Mouse (Mus musculus): ENCODE measurements around the gene Smoc1. TPM values are rescaled to one million over a fixed set of nuclear protein-coding genes. Genes with fewer than 3 reads are reported as not detected.

The Smoc1 gene
- total and polyA plus RNA-seq, 3 experiments, result 4.8 to 8.0 (median 6.2) TPM

DNA sequence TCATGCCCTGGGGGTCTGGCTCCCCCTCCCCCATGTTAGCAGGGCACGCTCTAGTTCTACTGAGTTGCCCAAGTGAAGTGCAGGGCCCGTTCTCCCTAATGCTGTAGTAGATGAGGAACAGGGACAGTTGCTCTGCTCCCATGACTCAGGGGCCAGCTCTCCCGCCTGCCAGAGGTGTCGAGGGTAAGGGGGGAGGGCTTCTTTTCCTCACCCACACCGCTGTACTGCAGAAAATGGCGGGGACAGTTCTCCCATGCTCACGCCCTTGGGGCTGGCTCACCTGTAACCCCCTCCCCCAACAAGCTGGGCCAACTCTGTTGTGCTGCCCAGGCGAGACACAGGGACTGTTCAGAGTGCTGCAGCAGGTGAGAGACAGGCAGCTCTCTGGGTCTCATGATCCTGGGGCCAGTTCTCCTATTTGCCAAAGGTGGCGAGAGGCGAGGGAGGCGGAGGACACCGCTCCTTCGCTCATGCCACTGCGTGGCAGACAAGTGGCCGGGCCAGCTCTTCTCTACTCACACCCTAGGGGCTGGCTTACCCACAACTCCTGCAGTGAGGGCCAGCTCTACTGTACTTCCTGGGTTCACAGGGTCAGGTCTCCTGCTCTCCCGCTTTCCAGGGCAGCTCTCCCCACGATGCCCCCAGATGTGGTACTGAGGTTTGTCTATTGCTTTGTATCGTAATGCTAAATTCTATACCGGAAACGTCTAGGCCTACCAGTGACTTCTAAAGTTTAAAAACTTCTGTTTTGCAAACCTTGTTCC is 7.9 kb upstream of the Smoc1 start:
- no peak overlapping the region for H3K4me3 ChIP-seq
- WGBS, result 75% methylated on average over 20 of the region's 20 CpGs
- H3K27ac ChIP-seq, result no peak overlapping the region
- no peaks in the 10 kb centered on the region for H3K79me2 ChIP-seq (replicated peaks; ENCODE audit: control insufficient read depth, insufficient read depth, low read length)
- no peak overlapping the region for H3K9ac ChIP-seq (ENCODE audit: low read depth, low read length)
- no peaks in the 10 kb centered on the region for H3K27me3 ChIP-seq (ENCODE audit: control insufficient read depth, insufficient read depth, low read length)
- DNase-seq, result no peak
- no peaks in the 10 kb centered on the region for H3K4me1 ChIP-seq (ENCODE audit: control insufficient read depth, insufficient read depth, low read length)
- TF ChIP-seq CTCF (IDR thresholded peaks at IDR 0.05), result no peak
- TF ChIP-seq EP300 (IDR thresholded peaks at IDR 0.05; ENCODE audit: insufficient read depth, low read depth, low read length), result no peak
- no peak for TF ChIP-seq POLR2A (IDR thresholded peaks at IDR 0.05; ENCODE audit: insufficient read depth, low read depth, low read length)
- intact Hi-C loops (cut with DNase I), result no loop called here
- no peaks in the 10 kb centered on the region for H3K36me3 ChIP-seq (ENCODE audit: control insufficient read depth, insufficient read depth, low read length)

DNA sequence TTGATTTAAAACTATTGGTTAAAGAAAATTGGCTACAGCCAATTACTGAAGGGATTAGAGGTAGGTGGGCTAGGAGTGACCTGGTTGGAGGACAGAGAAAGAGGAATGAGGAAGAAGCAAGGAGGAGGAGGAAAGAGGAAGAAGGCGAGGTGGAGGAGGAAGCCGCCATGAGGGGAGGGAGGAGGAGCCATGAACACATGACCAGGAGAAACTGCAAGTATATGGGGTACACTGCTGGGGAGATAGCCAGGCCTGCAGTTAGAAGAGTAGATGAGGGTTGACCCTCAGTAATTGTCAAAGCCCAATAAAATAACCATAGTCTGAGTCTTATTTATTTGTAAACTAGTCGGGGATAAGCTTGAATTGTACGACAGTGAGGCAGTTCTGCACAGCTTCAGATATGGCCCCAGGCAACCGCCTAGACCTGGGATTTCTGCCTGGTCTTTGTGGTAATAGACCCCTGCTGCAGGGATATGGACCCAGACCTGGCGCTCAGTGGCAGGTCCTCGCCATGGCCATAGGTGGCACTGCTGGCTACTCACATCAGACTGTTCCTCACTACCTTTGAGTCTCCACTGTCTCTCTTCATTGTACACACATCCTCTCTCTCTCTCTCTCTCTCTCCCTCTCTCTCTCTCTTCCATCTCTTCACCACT is 7.2 kb upstream of the Smoc1 start:
- intact Hi-C loops (cut with DNase I), result no loop called here
- H3K79me2 ChIP-seq (replicated peaks; ENCODE audit: control insufficient read depth, insufficient read depth, low read length), result no peaks in the 10 kb centered on the region
- H3K4me1 ChIP-seq (ENCODE audit: control insufficient read depth, insufficient read depth, low read length), result no peaks in the 10 kb centered on the region
- no peak overlapping the region for H3K9ac ChIP-seq (ENCODE audit: low read depth, low read length)
- no peaks in the 10 kb centered on the region; the same call in 1 of the 2 replicates for H3K27me3 ChIP-seq (ENCODE audit: control insufficient read depth, insufficient read depth, low read length)
- no peak overlapping the region for H3K27ac ChIP-seq
- WGBS, result 85% methylated on average over 7 of the region's 7 CpGs
- H3K36me3 ChIP-seq (ENCODE audit: control insufficient read depth, insufficient read depth, low read length), result no peaks in the 10 kb centered on the region
- no peak for DNase-seq
- H3K4me3 ChIP-seq, result no peak overlapping the region
- TF ChIP-seq CTCF (IDR thresholded peaks at IDR 0.05), result no peak
- no peak for TF ChIP-seq EP300 (IDR thresholded peaks at IDR 0.05; ENCODE audit: insufficient read depth, low read depth, low read length)
- TF ChIP-seq POLR2A (IDR thresholded peaks at IDR 0.05; ENCODE audit: insufficient read depth, low read depth, low read length), result no peak

DNA sequence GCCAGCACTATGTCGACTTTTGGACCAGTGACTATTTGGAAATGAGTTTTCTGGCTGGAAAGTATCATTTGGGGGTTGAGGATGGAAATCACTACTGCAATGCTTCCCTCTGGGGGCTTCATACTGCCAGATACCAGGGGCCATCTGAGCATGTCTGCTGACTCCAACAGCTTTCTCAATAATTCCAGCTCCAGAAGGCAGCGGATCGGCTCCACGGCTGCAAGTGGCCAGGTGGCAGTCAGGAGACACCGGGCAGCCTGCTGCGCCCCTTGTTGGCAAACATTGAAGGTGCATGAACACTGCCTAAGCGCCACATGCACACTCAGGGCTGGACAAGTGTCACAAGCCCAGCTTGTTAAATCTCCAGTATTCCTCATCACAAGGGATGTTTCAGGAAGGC is 2.2 kb upstream of the Smoc1 start:
- Histone ChIP-seq H3K4me1 (ENCODE audit: control insufficient read depth, insufficient read depth, low read length) (no peaks in the 10 kb centered on the region), H3K9ac (ENCODE audit: low read depth, low read length) (no peak overlapping the region), H3K4me3 (no peak overlapping the region), H3K36me3 (ENCODE audit: control insufficient read depth, insufficient read depth, low read length) (no peaks in the 10 kb centered on the region), H3K79me2 (replicated peaks; ENCODE audit: control insufficient read depth, insufficient read depth, low read length) (no peaks in the 10 kb centered on the region), H3K27ac (no peak overlapping the region), H3K27me3 (ENCODE audit: control insufficient read depth, insufficient read depth, low read length) (peaks cover 7% of the 10 kb centered on the region)
- TF ChIP-seq CTCF (IDR thresholded peaks at IDR 0.05), result no peak
- TF ChIP-seq POLR2A (IDR thresholded peaks at IDR 0.05; ENCODE audit: insufficient read depth, low read depth, low read length), result no peak
- TF ChIP-seq EP300 (IDR thresholded peaks at IDR 0.05; ENCODE audit: insufficient read depth, low read depth, low read length), result no peak
- intact Hi-C loops (cut with DNase I), result no loop called here
- 76% methylated on average over 7 of the region's 7 CpGs for WGBS
- peak in 1 of 2 experiments; percentile 16 for DNase-seq

DNA sequence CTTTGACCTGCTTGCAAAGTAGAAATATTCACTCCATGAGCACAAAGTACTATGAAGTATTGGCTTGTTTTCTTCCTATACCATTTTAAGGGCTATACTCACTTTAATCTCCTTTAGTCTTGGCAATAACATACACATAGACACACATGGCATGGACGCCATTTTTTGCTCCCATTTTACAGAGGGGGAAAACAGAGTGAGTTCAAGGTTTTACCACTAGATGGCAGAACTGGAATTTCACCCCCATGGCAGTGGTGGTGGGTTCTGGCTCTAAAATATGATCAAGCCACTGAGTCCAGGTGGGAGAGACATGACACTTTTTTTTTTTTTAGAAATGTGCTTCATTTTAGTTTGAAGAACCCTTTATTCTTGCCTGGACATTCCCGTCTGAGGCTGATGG is 1.6 kb upstream of the Smoc1 start:
- H3K79me2 ChIP-seq (replicated peaks; ENCODE audit: control insufficient read depth, insufficient read depth, low read length), result no peaks in the 10 kb centered on the region
- no peaks in the 10 kb centered on the region for H3K4me1 ChIP-seq (ENCODE audit: control insufficient read depth, insufficient read depth, low read length)
- TF ChIP-seq CTCF (IDR thresholded peaks at IDR 0.05) (0 out of 2 replicates have a peak, but pooled peaks have one; percentile 25), EP300 (IDR thresholded peaks at IDR 0.05; ENCODE audit: insufficient read depth, low read depth, low read length) (no peak)
- H3K27ac ChIP-seq, result no peak overlapping the region
- H3K9ac ChIP-seq (ENCODE audit: low read depth, low read length), result no peak overlapping the region
- no peaks in the 10 kb centered on the region for H3K36me3 ChIP-seq (ENCODE audit: control insufficient read depth, insufficient read depth, low read length)
- H3K27me3 ChIP-seq (ENCODE audit: control insufficient read depth, insufficient read depth, low read length), result peaks cover 7% of the 10 kb centered on the region
- intact Hi-C loops (cut with DNase I), result no loop called here
- no peak for DNase-seq
- H3K4me3 ChIP-seq, result no peak overlapping the region
- WGBS, result 60% methylated on average over 2 of the region's 2 CpGs

DNA sequence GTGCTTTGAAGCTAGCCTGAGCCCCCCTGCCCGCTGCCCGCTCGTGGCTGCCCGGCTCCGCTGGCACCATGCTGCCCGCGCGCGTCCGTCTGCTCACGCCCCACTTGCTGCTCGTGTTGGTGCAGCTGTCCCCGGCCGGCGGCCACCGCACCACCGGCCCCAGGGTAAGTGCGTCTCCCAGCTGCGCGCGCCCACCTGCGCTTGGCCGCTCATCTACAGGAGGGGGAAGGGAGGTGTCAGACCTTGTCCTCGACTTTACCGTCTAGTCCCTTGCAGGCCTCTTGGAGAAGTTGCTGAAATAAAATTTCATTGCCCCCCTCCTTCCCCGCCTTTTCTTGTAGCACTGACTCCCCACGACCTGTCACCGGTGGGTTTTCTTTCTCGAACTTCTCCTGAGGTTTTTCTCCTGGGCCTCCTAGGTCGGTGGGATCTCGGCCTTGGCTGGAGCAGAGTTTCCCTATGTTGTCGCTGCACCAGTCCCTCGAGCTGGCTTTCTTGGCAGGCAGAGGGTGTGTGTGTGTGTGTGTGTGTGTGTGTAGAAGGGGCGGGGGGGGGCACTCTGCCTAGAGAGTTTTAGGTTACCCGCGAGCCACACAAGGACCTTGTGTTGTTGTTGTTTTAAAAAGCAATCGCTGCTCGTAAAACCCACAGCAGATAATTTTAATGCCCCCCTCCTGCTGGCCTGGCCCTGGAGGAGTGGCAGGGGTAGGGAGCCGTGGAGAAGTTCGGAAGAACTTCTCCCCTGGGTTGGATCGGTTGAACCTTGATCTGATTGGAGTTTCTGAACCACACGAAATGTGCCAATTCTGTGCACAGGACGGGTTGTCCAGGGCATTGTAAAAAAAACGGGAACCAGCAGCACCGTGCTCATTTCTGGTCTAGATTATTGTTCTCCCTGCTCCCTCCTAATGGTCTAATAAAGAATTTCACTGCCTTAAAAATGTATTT is 661 bp downstream of the Smoc1 start:
- whole genome bisulfite sequencing, result 7% methylated on average over 45 of the region's 45 CpGs
- H3K4me1 ChIP-seq (ENCODE audit: control insufficient read depth, insufficient read depth, low read length), result no peaks in the 10 kb centered on the region
- H3K9ac ChIP-seq (ENCODE audit: low read depth, low read length), result peak overlapping the region; percentile 52; the same call in 1 of the 2 replicates
- no peak overlapping the region for H3K27ac ChIP-seq
- DNase-seq, result peak in 1 of 2 experiments; percentile 12
- intact Hi-C loops (cut with DNase I), result no loop called here
- peaks cover 7% of the 10 kb centered on the region for H3K27me3 ChIP-seq (ENCODE audit: control insufficient read depth, insufficient read depth, low read length)
- no peak for TF ChIP-seq EP300 (IDR thresholded peaks at IDR 0.05; ENCODE audit: insufficient read depth, low read depth, low read length)
- TF ChIP-seq CTCF (IDR thresholded peaks at IDR 0.05), result no peak
- no peak for TF ChIP-seq POLR2A (IDR thresholded peaks at IDR 0.05; ENCODE audit: insufficient read depth, low read depth, low read length)
- no peaks in the 10 kb centered on the region for H3K79me2 ChIP-seq (replicated peaks; ENCODE audit: control insufficient read depth, insufficient read depth, low read length)
- no peaks in the 10 kb centered on the region for H3K36me3 ChIP-seq (ENCODE audit: control insufficient read depth, insufficient read depth, low read length)
- H3K4me3 ChIP-seq, result peak overlapping the region; percentile 32
